Mouse (Mus musculus) bone marrow, adult 2 months (tissue): ENCODE results near the gene Aoc3.

Experiments
- CTCF ChIP-seq: fragments of 200-500 bp; IDR thresholded peaks from 2 replicates; pipeline ENCODE4 v1.5.1; 2011; ENCODE audit warnings: low read length, control low read depth; ENCODE audit not compliant: control insufficient read depth, insufficient read depth
- POLR2A ChIP-seq: fragments of 200-500 bp; IDR thresholded peaks from 2 replicates; pipeline ENCODE4 v1.6.1; 2011; ENCODE audit warnings: low read depth, mild to moderate bottlenecking, control low read depth, low read length, borderline replicate concordance; ENCODE audit not compliant: control insufficient read depth

- TF ChIP-seq CTCF, result no peak
- TF ChIP-seq POLR2A, result no peak
These were observed 47.5 kb upstream of the Aoc3 start for GRCm38 (mm10) chr11:101282896-101283295.
